Mouse (Mus musculus): ENCODE results near the gene Cd3e.

Cd3e gene

GRCm38 (mm10) chr9:45014879-45015278 is 5.5 kb upstream of the Cd3e start:
- no peak for DNase-seq

- DNase-seq, result no peak
These were observed 1.9 kb upstream of the Cd3e start for GRCm38 (mm10) chr9:45011291-45011690.

GRCm38 (mm10) chr9:45010461-45010860 is 1.0 kb upstream of the Cd3e start:
- no peak for DNase-seq

- DNase-seq, result no peak
These were observed 1.1 kb downstream of the Cd3e start for GRCm38 (mm10) chr9:45008342-45008741.

- DNase-seq, result no peak
These were observed 2.0 kb downstream of the Cd3e start for GRCm38 (mm10) chr9:45007404-45007803.

GRCm38 (mm10) chr9:45000249-45000648 is 9.2 kb downstream of the Cd3e start:
- DNase-seq, result no peak

GRCm38 (mm10) chr9:44999776-45000175 is 9.7 kb downstream of the Cd3e start:
- no peak for DNase-seq

- DNase-seq, result peak; percentile 81
These were observed 10.3 kb downstream of the Cd3e start for GRCm38 (mm10) chr9:44999171-44999570.

- DNase-seq, result no peak
These were observed 11.3 kb downstream of the Cd3e start for GRCm38 (mm10) chr9:44998138-44998537.

- DNase-seq, result no peak
These were observed 12.8 kb downstream of the Cd3e start for GRCm38 (mm10) chr9:44996590-44996989.

- no peak for DNase-seq
These were observed 14.5 kb downstream of the Cd3e start for GRCm38 (mm10) chr9:44994962-44995361.

- no peak for DNase-seq
These were observed 16.2 kb downstream of the Cd3e start for GRCm38 (mm10) chr9:44993268-44993667.

GRCm38 (mm10) chr9:44992271-44992670 is 17.2 kb downstream of the Cd3e start:
- peak; percentile 69 for DNase-seq

GRCm38 (mm10) chr9:44991821-44992220 is 17.6 kb downstream of the Cd3e start:
- DNase-seq, result no peak

GRCm38 (mm10) chr9:44986976-44987375 is 22.5 kb downstream of the Cd3e start:
- DNase-seq, result no peak

GRCm38 (mm10) chr9:44986242-44986781 is 23.1 kb downstream of the Cd3e start:
- no peak for DNase-seq

- DNase-seq, result no peak
These were observed 23.7 kb downstream of the Cd3e start for GRCm38 (mm10) chr9:44985721-44986161.

GRCm38 (mm10) chr9:44983001-44983400 is 26.4 kb downstream of the Cd3e start:
- DNase-seq, result no peak

GRCm38 (mm10) chr9:44982531-44982930 is 26.9 kb downstream of the Cd3e start:
- DNase-seq, result no peak

GRCm38 (mm10) chr9:44982081-44982480 is 27.3 kb downstream of the Cd3e start:
- no peak for DNase-seq

- DNase-seq, result no peak
These were observed 27.8 kb downstream of the Cd3e start, which contains the start of gene Cd3d for GRCm38 (mm10) chr9:44981676-44982075. Cd3d (plus strand) TSS chr9:44981786.

- no peak for DNase-seq
These were observed 28.3 kb downstream of the Cd3e start for GRCm38 (mm10) chr9:44981104-44981503.

GRCm38 (mm10) chr9:44980242-44980641 is 29.2 kb downstream of the Cd3e start, which contains the start of gene Cd3g:
Cd3g (minus strand) TSS chr9:44980431.
- no peak for DNase-seq

- no peak for DNase-seq
These were observed 29.6 kb downstream of the Cd3e start for GRCm38 (mm10) chr9:44979806-44980205.

GRCm38 (mm10) chr9:44977813-44978212 is 31.6 kb downstream of the Cd3e start:
- no peak for DNase-seq

Data from cerebellum, adult 11-12 months (tissue).